Mouse (Mus musculus): ENCODE data around the gene Cd3eap.

DNA sequence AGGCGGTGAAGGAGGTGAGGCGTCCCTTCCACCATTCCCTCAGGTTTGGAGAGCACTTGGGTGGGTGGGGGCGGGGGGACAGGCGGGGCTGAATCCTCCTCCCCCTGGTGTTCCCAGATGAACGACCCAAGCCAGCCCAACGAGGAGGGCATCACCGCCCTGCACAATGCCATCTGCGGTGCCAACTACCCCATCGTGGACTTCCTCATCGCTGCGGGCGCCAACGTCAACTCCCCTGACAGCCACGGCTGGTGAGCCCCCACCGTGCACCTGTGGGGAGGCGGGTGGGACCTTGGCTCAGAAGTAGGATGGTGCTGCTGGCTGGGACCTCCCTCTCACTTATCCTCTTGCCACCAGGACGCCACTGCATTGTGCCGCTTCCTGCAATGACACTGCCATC lies 16.1 kb upstream of the Cd3eap start:
- TF ChIP-seq EP300 (IDR thresholded peaks at IDR 0.05; ENCODE audit: low read depth) (no peak), CTCF (IDR thresholded peaks at IDR 0.05; ENCODE audit: low read depth) (no peak)

All from liver, embryonic 14.5 days (tissue).